ENCODE assay signal across 38 mouse cellular contexts in the genomic region with DNA sequence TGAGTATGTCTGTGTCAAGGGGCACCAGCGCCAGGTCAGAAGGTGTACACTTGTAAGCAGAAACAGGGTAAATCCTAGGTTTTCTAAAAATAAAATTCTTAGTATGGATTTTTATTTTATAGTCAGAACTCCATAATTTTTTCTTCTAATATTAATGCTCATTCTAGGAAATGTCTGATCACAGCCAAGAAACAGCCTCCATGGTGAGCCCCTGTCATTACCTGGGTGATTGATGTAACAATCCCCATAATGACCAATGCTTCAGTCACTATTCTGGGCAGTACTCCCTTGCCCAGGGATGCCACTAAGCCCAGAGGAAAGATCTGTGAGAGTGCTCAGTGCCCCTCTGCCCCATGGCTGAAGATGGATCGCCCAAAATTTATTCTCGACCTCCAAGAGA. TPM values are rescaled to one million over a fixed set of nuclear protein-coding genes. Genes with fewer than 3 reads are reported as not detected.
"Had no signal": no experiment of that assay in that cellular context is flagged by ENCODE, and none has a peak within 500 bp of the region (broad histone marks: within the 10 kb centered on the region; RNA-seq: fewer than 3 reads in every experiment).

A gene (plus strand): TSS at position 301 of the 400 bp plus-strand sequence.

- H3K4me3 ChIP-seq: left cerebral cortex, adult 2 months; limb, embryonic 10.5 days; limb, embryonic 12.5 days; limb, embryonic 13.5 days; limb, embryonic 15.5 days; liver, embryonic 12.5 days; liver, embryonic 13.5 days; liver, embryonic 15.5 days; lung, embryonic 15.5 days; megakaryocyte, embryonic 14.5 days; midbrain, embryonic 10.5 days; midbrain, embryonic 12.5 days; midbrain, embryonic 13.5 days; midbrain, embryonic 15.5 days; myocyte had no signal

- H3K27ac ChIP-seq: left cerebral cortex, adult 2 months; limb, embryonic 10.5 days; limb, embryonic 12.5 days; limb, embryonic 13.5 days; limb, embryonic 15.5 days; liver, embryonic 12.5 days; liver, embryonic 13.5 days; liver, embryonic 14.5 days; liver, embryonic 15.5 days; lung, embryonic 15.5 days; macrophage; midbrain, embryonic 10.5 days; midbrain, embryonic 12.5 days; midbrain, embryonic 13.5 days; midbrain, embryonic 15.5 days had no signal

- H3K4me1 ChIP-seq: limb, embryonic 10.5 days; limb, embryonic 12.5 days; limb, embryonic 13.5 days; limb, embryonic 15.5 days; liver, embryonic 12.5 days; liver, embryonic 13.5 days; liver, embryonic 15.5 days; lung, embryonic 15.5 days; megakaryocyte, embryonic 14.5 days; midbrain, embryonic 10.5 days; midbrain, embryonic 12.5 days; midbrain, embryonic 13.5 days; midbrain, embryonic 15.5 days had no signal

- H3K36me3 ChIP-seq: limb, embryonic 10.5 days; limb, embryonic 12.5 days; limb, embryonic 13.5 days; limb, embryonic 15.5 days; liver, embryonic 12.5 days; liver, embryonic 13.5 days; liver, embryonic 15.5 days; lung, embryonic 15.5 days; midbrain, embryonic 10.5 days; midbrain, embryonic 12.5 days; midbrain, embryonic 13.5 days; midbrain, embryonic 15.5 days had no signal

- H3K27me3 ChIP-seq: limb, embryonic 12.5 days; limb, embryonic 13.5 days; limb, embryonic 15.5 days; liver, embryonic 12.5 days; liver, embryonic 13.5 days; liver, embryonic 15.5 days; lung, embryonic 15.5 days; megakaryocyte, embryonic 14.5 days; midbrain, embryonic 12.5 days; midbrain, embryonic 13.5 days; midbrain, embryonic 15.5 days had no signal

- DNase-seq: left cerebral cortex, postnatal 4 days; liver; liver, embryonic 13.5 days; liver, postnatal 0 days; lung, adult 18-20 months; lung, adult 2 months; lung, embryonic 14.5 days; lung, postnatal 10 days; lung, postnatal 14 days; lung, postnatal 36 days; lung, postnatal 4 days; midbrain, embryonic 14.5 days had no signal

RNA-seq across cellular contexts. Expression of the gene that starts here (rescaled TPM):
- polyA plus RNA-seq: limb, embryonic 10.5 days; limb, embryonic 11.5 days; limb, embryonic 12.5 days; limb, embryonic 13.5 days; limb, embryonic 14.5 days; limb, embryonic 15.5 days; liver, adult 2 months; liver, embryonic 11.5 days; liver, embryonic 12.5 days; liver, embryonic 13.5 days; liver, embryonic 14.5 days; liver, embryonic 15.5 days; liver, embryonic 16.5 days; liver, postnatal 0 days; lung, adult 2 months; lung, embryonic 14.5 days; lung, embryonic 15.5 days; lung, embryonic 16.5 days; lung, postnatal 0 days; macrophage; midbrain, embryonic 10.5 days; midbrain, embryonic 11.5 days; midbrain, embryonic 12.5 days; midbrain, embryonic 13.5 days; midbrain, embryonic 14.5 days; midbrain, embryonic 15.5 days; midbrain, embryonic 16.5 days; midbrain, postnatal 0 days; myocyte had no signal
